Mouse (Mus musculus) thymus, adult 18-20 months (tissue): ENCODE measurements around the gene Hspd1.
A peak's percentile ranks its signal among the peaks of the same experiment; 100 is the strongest.

Experiments
- DNase-seq, 2 experiments: peaks; one replicate each; pipeline ENCODE4 v3.0.0; 2022; ENCODE audit warnings: mixed read lengths in 2 of 2

Gene Hspd1

GRCm38 (mm10) chr1:55031026-55031779 lies 56.8 kb downstream of the Hspd1 start:
- DNase-seq, result no peak

GRCm38 (mm10) chr1:55029446-55029845 lies 58.6 kb downstream of the Hspd1 start:
- DNase-seq, result peak in 1 of 2 experiments; percentile 15

GRCm38 (mm10) chr1:55028512-55029249 lies 59.4 kb downstream of the Hspd1 start:
- peak; percentile 16 to 51 for DNase-seq

DNA sequence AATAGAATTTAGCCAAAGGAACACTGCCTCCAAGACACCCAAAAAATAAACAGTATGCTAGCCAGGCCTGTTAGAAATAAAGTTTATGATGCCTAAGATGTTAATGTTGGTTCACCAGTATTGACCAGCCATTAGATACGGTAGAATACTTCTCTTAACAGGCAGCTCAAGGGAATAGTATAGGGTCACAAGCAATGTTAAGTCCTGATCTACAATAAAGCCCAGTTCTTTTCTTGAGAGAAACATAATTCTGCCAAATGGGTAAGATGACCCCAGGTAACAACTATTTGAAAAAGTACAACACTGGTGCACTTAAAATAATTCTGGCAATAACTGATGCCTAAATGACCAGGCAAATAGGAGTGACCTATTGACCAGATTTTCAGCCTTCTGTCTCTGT lies 60.1 kb downstream of the Hspd1 start:
- DNase-seq, result no peak
